Comparison of ENCODE assay signal across 9 mouse cellular contexts in the genomic region with DNA sequence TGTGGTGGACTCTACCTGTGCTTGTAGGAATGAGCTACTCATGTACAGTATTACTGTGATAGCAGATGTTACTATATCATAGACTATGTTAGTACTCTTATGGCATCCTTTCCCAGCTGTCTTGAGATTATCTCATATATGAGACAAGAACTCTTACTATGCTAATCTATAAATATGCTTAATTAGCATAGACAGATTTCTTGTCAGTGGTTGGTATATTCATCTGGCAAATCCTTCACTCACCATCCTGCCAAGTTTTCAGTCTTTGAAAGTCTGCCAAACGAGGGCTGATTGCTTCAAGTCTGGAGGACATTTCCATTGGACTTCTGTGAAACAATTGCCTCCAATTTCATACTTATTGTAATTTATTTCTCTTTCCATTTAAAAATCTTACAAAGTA.
A peak's percentile ranks its signal among the peaks of the same experiment; 100 is the strongest.
DNase-seq lines count a peak whose midpoint lies in the region; ATAC-seq and TF ChIP-seq lines count a peak whose summit lies in the region.
"Had no signal": no experiment of that assay in that cellular context is flagged by ENCODE, and none has a peak within 500 bp of the region (broad histone marks: within the 10 kb centered on the region; RNA-seq: fewer than 3 reads in every experiment).

No protein-coding gene starts in this region.

- no peaks in the 10 kb centered on the region for H3K4me1 ChIP-seq in embryonic facial prominence, embryonic 14.5 days (ENCODE audit: control insufficient read depth, insufficient read depth, low read length)
- no peaks in the 10 kb centered on the region for H3K4me1 ChIP-seq in embryonic facial prominence, embryonic 10.5 days
- no peaks in the 10 kb centered on the region for H3K4me1 ChIP-seq in heart, adult 2 months (ENCODE audit: control insufficient read depth, insufficient read depth, low read length)
- H3K4me1 ChIP-seq: stomach, embryonic 15.5 days had no signal

- no peak for ATAC-seq in embryonic facial prominence, embryonic 14.5 days (ENCODE audit: low read depth)
- ATAC-seq in cerebellum, adult (ENCODE audit: insufficient number of reproducible peaks, low FRiP score, low TSS enrichment), result peak; percentile 72

- TF ChIP-seq CTCF in heart, adult 2 months (IDR thresholded peaks at IDR 0.05), result no peak

- no peak for TF ChIP-seq EP300 in heart, adult 2 months (IDR thresholded peaks at IDR 0.05; ENCODE audit: insufficient read depth, low read depth, low read length)

- no peak overlapping the region for H3K4me3 ChIP-seq in embryonic facial prominence, embryonic 14.5 days (ENCODE audit: low read depth, low read length)
- H3K4me3 ChIP-seq in embryonic facial prominence, embryonic 10.5 days, result no peak overlapping the region
- no peak overlapping the region for H3K4me3 ChIP-seq in heart, adult 2 months
- H3K4me3 ChIP-seq: stomach, embryonic 15.5 days had no signal

- intact Hi-C loops in left cerebral cortex, postnatal 14 days (cut with DNase I), result no loop called here
- intact Hi-C loops in heart, adult 2 months (cut with DNase I), result no loop called here
- intact Hi-C loops in heart, postnatal 10 days (cut with DNase I), result no loop called here

- H3K9me3 ChIP-seq in embryonic facial prominence, embryonic 14.5 days (ENCODE audit: control insufficient read depth, low read length), result no peaks in the 10 kb centered on the region
- no peaks in the 10 kb centered on the region for H3K9me3 ChIP-seq in embryonic facial prominence, embryonic 10.5 days
- H3K9me3 ChIP-seq: stomach, embryonic 15.5 days had no signal

- WGBS in embryonic facial prominence, embryonic 14.5 days, result 48% methylated on average over 1 of the region's 1 CpGs
- WGBS in embryonic facial prominence, embryonic 10.5 days, result 75% methylated on average over 1 of the region's 1 CpGs
- 36% methylated on average over 1 of the region's 1 CpGs for WGBS in heart, adult 2 months

- TF ChIP-seq POLR2A in heart, adult 2 months (IDR thresholded peaks at IDR 0.05; ENCODE audit: insufficient read depth, low read depth, low read length), result no peak

- no peak overlapping the region for H3K9ac ChIP-seq in embryonic facial prominence, embryonic 14.5 days (ENCODE audit: low read depth, low read length)
- no peak overlapping the region for H3K9ac ChIP-seq in heart, adult 2 months (ENCODE audit: low read depth, low read length)
- H3K9ac ChIP-seq: stomach, embryonic 15.5 days had no signal

- no peaks in the 10 kb centered on the region for H3K27me3 ChIP-seq in embryonic facial prominence, embryonic 14.5 days (replicated peaks; ENCODE audit: control insufficient read depth, insufficient read depth, low read length)
- no peaks in the 10 kb centered on the region for H3K27me3 ChIP-seq in embryonic facial prominence, embryonic 10.5 days (replicated peaks; ENCODE audit: low read depth, poor library complexity, severe bottlenecking)
- no peaks in the 10 kb centered on the region for H3K27me3 ChIP-seq in heart, adult 2 months (ENCODE audit: control insufficient read depth, insufficient read depth, low read length)
- H3K27me3 ChIP-seq: stomach, embryonic 15.5 days had no signal

- no peaks in the 10 kb centered on the region for H3K36me3 ChIP-seq in embryonic facial prominence, embryonic 14.5 days (ENCODE audit: control insufficient read depth, insufficient read depth, low read length)
- no peaks in the 10 kb centered on the region for H3K36me3 ChIP-seq in embryonic facial prominence, embryonic 10.5 days (replicated peaks)
- H3K36me3 ChIP-seq in heart, adult 2 months (ENCODE audit: control insufficient read depth, insufficient read depth, low read length), result no peaks in the 10 kb centered on the region
- H3K36me3 ChIP-seq: stomach, embryonic 15.5 days had no signal

- no peaks in the 10 kb centered on the region for H3K79me2 ChIP-seq in heart, adult 2 months (replicated peaks; ENCODE audit: control insufficient read depth, insufficient read depth, low read length)

- DNase-seq in embryonic facial prominence, embryonic 14.5 days (ENCODE audit: low spot score), result peak; percentile 1
- no peak for DNase-seq in embryonic facial prominence, embryonic 10.5 days (ENCODE audit: low spot score)
- DNase-seq in frontal cortex, postnatal 10 days (ENCODE audit: low spot score in 2 of 2), result peak; percentile 6 to 14
- DNase-seq in left cerebral cortex, postnatal 14 days (ENCODE audit: low spot score in 2 of 2), result peak; percentile 59 to 68
- DNase-seq in heart, adult 2 months, result no peak
- no peak for DNase-seq in heart, postnatal 10 days
- no peak for DNase-seq in gastrocnemius, postnatal 25 days

- H3K4me2 ChIP-seq in embryonic facial prominence, embryonic 14.5 days (ENCODE audit: low read depth, low read length), result no peak overlapping the region
- H3K4me2 ChIP-seq: stomach, embryonic 15.5 days had no signal

- H3K27ac ChIP-seq in embryonic facial prominence, embryonic 14.5 days (replicated peaks; ENCODE audit: low read depth, low read length), result no peak overlapping the region
- H3K27ac ChIP-seq in embryonic facial prominence, embryonic 10.5 days (replicated peaks), result no peak overlapping the region
- H3K27ac ChIP-seq in heart, adult 2 months, result no peak overlapping the region
- H3K27ac ChIP-seq: stomach, embryonic 15.5 days had no signal

Comparison
In these comparisons a context has a peak if more than half of its experiments do, and no peak if none do; other contexts are left out.
1. DNase-seq: peak in embryonic facial prominence, embryonic 14.5 days (single experiment), frontal cortex, postnatal 10 days (2 of 2) and left cerebral cortex, postnatal 14 days (2 of 2); none in embryonic facial prominence, embryonic 10.5 days (single experiment), heart, adult 2 months (0 of 2), heart, postnatal 10 days (0 of 2) and gastrocnemius, postnatal 25 days (single experiment).